Mouse (Mus musculus) adrenal gland, postnatal 14 days (tissue): ENCODE data around the gene Lzic. TPM values are rescaled to one million over a fixed set of nuclear protein-coding genes. Genes with fewer than 3 reads are reported as not detected.

Experiments
- DNase-seq: peaks from one replicate; pipeline ENCODE4 v3.0.0; 2021; ENCODE audit warnings: mixed read lengths
- total RNA-seq: library from RNA; stranded (reverse); gene quantifications from 2 replicates; pipeline ENCODE4 v1.2.3, GENCODE M21; 2021

Lzic gene
- total RNA-seq, 1 experiment from 2014 or later: 32.5 TPM

- no peak for DNase-seq
Observed at GRCm38 (mm10) chr4:149477078-149477477, 8.0 kb upstream of the Lzic start, which contains the start of gene Tmem274. TSS of gene Tmem274 (plus strand) at chr4:149477378.

DNA sequence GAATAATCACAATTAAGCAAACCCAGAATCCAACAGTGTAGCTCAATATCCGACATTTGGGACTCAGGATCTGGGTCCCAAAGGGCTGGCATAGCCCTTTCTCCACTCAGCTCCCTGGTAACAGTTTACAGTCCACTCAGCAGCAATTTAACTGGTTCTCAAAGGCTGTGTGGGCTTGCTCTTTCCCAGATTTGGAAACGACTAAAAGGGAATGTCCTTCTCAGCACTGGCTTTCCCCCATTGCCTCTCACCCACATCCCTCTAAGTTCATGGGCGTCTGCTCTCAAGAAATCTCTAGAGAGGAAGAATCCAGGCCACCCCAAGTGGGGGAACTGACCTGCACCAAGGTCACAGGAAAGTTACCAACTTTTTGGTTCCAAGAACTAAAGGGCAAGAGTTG lies 463 bp upstream of the Lzic start:
- DNase-seq: peak; percentile 65

DNA sequence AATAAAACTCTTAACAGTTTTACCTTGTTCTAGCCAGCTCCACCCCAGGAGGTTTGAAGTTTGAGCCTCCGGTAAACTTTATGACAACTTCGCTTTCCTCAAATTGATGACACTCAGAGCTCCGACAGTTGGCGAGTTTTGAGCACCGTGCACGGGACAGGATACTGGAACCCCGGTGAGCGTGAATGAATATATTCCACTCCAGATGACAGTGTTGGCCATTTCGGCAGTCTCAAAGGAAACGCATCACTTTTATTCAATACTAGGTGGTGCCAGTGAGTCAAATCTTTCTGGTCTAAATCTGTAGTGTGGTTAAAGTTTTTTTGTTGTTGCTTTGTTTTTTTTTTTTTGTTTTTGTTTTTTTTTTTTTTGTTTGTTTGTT lies 787 bp downstream of the Lzic start:
- DNase-seq: peak; percentile 37

- no peak for DNase-seq
Observed at GRCm38 (mm10) chr4:149487729-149488128, 2.7 kb downstream of the Lzic start.

DNA sequence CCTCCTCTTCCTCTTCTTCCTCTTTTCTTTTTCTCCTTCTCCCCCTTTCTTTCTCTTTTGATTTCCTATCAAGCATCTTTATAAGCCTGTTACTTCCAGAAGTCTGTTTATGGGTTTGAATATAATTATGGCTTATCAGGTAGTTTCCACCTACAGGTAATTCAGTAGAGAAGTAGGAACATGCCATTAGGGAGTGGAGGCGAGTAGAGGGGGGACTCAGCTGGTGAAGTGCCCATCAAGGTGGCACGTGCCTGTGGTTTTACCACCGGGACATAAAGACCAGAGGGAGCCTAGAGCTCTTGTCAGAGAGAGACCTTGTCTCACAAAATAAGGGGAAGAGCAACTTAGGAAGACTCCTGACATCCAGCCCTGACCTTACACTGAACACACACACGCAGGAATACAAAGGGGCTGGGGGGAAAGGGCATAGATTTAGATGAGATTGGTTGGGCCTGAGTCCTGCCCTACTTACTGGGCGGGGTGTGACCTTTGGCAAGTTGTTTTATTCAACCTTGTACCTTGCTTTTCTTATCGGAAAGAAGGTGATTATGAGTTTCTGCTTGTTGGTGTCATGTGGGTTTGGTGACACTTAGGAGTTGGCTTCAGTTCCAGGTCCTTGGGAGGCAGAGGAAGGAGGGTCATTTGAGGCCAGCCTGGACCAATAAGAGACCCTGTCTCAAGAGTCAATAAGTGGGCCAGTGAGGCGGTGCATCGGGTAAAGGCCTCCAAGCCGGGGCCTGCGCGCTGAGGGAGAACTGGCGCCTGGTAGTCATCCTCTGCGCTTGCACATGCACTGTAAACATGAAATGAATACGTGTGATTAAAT lies 4.6 kb downstream of the Lzic start:
- DNase-seq: no peak

DNA sequence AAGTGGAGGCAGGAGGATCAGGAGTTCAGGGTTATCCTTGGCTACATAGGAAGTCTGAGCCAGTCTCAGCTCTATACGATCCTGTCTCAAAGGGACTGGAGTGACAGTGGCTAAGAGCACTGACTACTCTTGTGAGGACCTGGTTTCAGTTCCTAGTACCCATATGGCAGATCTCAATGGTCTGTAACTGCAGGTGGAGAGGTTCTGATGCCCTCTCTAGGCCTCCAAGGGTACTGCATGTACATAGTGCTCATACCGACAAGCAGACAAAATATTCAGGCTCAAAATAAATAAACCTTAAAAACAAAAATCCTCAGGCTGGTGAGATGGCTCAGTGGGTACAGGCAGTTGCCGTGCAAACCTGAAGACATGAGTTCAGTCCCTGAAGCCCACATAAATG lies 6.1 kb downstream of the Lzic start:
- DNase-seq: no peak

- no peak for DNase-seq
Observed at GRCm38 (mm10) chr4:149496612-149497011, 11.6 kb downstream of the Lzic start.

DNA sequence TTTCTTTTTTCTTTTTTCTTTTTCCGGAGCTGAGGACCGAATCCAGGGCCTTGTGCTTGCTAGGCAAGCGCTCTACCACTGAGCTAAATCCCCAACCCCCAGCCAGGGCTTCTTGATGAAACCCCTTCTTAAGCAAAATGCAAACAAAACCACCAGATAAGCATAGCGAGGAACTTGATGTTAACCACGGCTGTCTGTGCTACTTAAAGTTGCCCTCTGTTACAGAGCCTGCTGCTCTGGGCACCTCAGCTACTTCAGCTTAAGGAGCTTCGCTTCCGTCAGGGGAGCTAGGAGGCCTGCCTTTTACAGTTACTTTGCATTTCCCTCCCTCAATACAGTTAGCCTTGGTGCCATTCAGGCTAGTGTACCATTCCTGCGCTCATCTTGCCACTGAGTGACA lies 13.9 kb downstream of the Lzic start:
- no peak for DNase-seq

DNA sequence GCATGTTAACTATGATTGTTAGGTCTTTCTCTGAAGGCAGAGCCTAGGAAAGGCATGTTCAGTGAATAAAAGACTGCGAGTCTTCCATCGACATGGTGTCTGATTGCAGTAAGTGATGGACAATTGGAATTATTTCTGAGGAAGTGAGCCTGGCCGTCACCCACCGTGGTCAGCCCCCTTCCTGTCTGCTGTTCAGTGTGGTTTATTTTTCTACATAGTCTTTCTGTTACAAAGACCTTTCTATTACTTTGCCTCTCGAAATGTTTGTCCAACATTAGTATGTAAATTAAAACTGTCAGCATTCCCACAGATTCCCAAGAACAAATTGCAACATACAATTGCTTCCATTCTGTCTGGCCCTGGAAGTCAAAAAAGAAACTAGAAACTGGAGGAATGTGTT lies 14.8 kb downstream of the Lzic start:
- DNase-seq: no peak

GRCm38 (mm10) chr4:149504363-149504762 lies 19.3 kb downstream of the Lzic start:
- no peak for DNase-seq

- no peak for DNase-seq
Observed at GRCm38 (mm10) chr4:149504858-149505257, 19.8 kb downstream of the Lzic start.

GRCm38 (mm10) chr4:149505261-149505967 lies 20.4 kb downstream of the Lzic start:
- DNase-seq: no peak

- DNase-seq: no peak
Observed at GRCm38 (mm10) chr4:149506904-149507303, 21.9 kb downstream of the Lzic start.

GRCm38 (mm10) chr4:149511221-149511646 lies 26.2 kb downstream of the Lzic start:
- no peak for DNase-seq

- no peak for DNase-seq
Observed at GRCm38 (mm10) chr4:149512072-149512471, 27.0 kb downstream of the Lzic start.

- no peak for DNase-seq
Observed at GRCm38 (mm10) chr4:149515706-149516105, 30.7 kb downstream of the Lzic start.

- peak; percentile 99 for DNase-seq
Observed at GRCm38 (mm10) chr4:149517868-149518340, 32.9 kb downstream of the Lzic start, which contains the start of gene Ctnnbip1. TSS of gene Ctnnbip1 (plus strand) at chr4:149518236.

GRCm38 (mm10) chr4:149518351-149519220 lies 33.6 kb downstream of the Lzic start:
- DNase-seq: no peak

- DNase-seq: no peak
Observed at GRCm38 (mm10) chr4:149521258-149521657, 36.2 kb downstream of the Lzic start.

- DNase-seq: peak; percentile 37
Observed at GRCm38 (mm10) chr4:149523961-149524360, 38.9 kb downstream of the Lzic start.

GRCm38 (mm10) chr4:149525170-149525569 lies 40.1 kb downstream of the Lzic start:
- no peak for DNase-seq

GRCm38 (mm10) chr4:149525811-149526210 lies 40.8 kb downstream of the Lzic start:
- peak; percentile 24 for DNase-seq
